Mouse (Mus musculus): ENCODE measurements around the gene Enho.

- TF ChIP-seq CTCF (conservative IDR thresholded peaks at IDR 0.05 in 1 of 2, IDR thresholded peaks at IDR 0.05 in 1 of 2; ENCODE audit: low read depth in 2 of 2, low read length in 2 of 2) = no peak
- no peak for TF ChIP-seq ZC3H11A (IDR thresholded peaks at IDR 0.05; ENCODE audit: low read depth, low read length)
Observed at GRCm38 (mm10) chr4:41676248-41677005, 36.3 kb upstream of the Enho start.
